Mouse (Mus musculus) T-helper 2 cell (primary cell): ENCODE data around the gene Timm23.
"Not testable (repeated sequence)": the region's sequence is repeated elsewhere in the genome, so short reads cannot be mapped to it uniquely, and the experiment has no call there.

ENCODE experiments used
- in situ Hi-C: fragments of 300-600 bp; cut with MboI, MseI; formaldehyde crosslinking; loops from one replicate; pipeline ENCODE4 v1.15.1; 2025; ENCODE audit warnings: high pct_unique_total_duplicates

Gene Timm23

DNA sequence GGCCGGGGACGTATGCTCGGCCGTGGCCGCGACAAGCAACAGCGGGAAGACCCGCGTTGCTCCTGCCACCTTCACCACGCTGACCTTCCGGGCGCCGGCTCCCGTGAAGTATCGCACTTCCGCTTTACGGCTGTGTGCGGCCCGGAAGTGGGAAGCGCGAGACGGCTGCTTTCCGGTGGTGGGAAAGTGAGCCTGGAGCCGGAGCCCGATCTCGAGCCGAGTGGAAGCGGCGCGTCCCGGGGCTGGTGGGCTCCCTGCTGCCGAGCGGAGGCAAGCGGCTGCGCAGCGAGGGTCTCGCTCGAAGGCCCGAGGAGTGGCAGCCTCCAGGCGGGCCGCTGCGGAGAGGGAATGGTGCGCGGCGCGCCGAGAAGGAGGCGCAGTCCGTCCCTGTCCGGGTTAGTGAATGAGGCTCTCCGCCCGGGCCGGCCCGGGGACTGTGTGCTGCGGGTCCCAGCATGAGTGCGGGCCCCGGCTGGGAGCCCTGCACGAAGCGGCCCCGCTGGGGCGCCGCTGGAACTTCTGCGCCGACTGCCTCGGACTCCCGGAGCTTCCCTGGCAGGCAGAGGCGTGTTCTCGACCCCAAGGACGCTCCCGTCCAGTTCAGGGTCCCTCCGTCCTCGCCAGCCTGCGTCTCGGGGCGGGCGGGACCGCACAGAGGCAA, at the start of gene Timm23, which contains the start of gene Parg:
Gene Timm23 (minus strand): TSS at position 108 of the 661 bp plus-strand sequence.
Gene Parg (plus strand): TSS at position 159 of the 661 bp plus-strand sequence.
- in situ Hi-C loops = no loop called here

DNA sequence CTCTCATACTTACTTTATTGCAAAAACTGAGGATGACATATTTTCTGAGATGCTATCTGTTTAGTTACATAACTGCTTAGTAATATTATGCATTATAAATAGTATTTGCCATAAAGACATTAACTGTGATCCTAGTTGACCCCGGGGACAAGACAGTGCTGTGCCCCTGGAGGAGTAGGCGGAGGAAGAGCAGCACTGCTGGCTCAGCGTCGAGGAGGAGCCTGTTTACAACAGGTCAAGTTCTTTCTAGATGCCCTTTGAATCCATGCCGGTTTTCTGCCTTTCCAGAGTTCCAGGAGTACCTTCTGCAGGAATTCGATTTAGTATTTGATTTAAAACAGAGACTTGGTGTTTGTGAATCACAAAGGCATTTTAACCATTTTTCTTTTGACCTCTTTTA, 47.9 kb upstream of the Timm23 start:
- in situ Hi-C loops = loop anchor here (25.0 kb wide), 1 partner anchor 238 kb away; no protein-coding TSS in a partner anchor

DNA sequence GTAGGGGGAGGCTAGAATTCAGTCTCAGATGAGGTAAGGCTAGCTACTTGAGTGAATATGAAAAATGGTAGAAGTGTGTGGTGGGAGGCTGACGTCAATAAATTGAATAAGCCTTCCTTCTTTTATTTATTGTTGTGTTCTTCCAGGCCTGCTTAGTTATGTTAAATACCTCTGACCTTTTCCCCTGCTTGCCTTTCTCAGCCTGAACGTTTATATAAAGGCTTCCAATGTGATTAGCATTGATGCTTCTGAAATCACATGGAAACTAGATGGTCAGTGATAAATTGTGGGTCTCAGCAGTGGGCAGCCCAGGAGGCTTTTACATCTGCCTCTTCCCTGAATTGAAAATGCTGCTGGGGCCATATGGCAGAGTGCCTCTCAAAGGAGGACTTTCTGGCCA, 44.3 kb upstream of the Timm23 start:
- in situ Hi-C loops = loop anchor here (25.0 kb wide), 1 partner anchor 241 kb away; no protein-coding TSS in a partner anchor

DNA sequence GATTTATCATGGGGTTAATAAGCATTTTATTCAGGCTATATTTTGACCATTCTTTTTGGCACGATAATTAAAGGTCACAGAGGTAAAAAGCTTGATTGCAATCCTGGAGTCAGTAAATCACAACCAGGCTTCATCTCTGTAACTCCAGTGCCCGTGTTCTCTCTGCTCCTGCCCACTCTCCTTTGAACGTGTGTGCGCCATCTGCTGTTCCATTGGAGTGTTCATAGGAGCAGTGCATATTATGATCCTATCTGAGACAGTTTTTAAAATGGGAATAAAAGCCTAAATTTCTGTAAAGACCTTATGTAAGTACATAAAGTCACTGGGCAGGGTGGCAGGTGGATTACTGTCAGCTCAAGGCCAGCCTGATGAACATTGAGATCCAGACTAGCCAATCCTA, 40.7 kb upstream of the Timm23 start:
- in situ Hi-C loops = loop anchor here (25.0 kb wide), 1 partner anchor 245 kb away; no protein-coding TSS in a partner anchor

DNA sequence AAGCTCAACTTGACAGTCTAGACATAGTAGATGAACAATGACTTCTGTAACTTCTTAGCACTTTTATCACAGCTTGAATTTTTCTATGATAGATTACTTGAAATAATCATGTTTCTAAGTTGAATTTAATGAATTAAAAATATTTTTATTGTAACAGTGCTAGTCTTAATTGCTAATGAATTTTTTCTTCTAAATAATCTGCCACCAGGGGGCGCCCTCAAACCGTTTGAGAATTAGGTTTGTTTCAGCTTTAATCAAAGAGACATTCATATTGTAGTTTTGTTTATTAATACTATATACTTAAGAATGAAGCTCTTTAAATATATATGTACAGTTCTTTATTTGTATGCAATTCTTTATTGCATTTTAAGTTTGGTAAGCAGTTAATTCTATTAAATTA, 27.3 kb upstream of the Timm23 start:
- in situ Hi-C loops = loop anchor here (25.0 kb wide), 1 partner anchor 258 kb away; no protein-coding TSS in a partner anchor

DNA sequence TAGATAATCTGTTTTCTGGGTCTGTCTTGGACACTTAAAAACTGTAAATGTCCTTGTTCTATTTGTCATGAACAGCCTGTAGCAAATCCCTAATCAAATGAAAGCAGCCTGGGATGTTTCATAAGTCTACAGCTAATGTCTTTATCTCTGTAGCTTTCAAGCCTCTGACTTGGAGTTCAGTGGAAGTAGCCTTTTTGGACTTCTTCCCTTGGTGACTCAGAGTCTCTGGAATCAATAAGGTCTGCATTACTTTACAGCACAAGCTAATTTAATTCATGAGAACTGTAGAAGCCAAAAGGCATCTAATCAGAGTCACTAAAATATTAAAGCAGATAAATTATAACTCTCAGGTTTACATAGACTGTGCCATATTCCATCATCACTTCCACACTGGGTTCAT, 24.9 kb upstream of the Timm23 start:
- in situ Hi-C loops = loop anchor here (25.0 kb wide), 1 partner anchor 261 kb away; no protein-coding TSS in a partner anchor

DNA sequence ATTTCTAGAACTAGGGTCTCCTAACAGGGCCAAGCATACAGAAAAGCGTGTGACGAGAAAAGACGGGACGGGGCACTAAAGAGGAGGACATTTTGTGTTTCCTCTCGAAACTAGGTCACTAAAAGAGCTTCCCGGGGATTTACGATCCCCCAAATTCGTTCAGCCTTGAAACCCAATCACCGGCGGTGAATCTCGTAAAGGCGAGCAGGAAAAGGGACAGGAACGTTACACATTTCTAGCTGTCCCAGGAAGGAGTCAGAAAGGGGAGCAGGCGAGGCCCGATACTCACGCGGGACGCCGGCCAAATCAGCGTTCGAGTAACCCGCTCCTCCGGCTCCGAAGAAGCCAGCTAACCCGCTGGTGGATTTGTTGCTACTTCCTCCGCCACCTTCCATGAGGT, 344 bp downstream of the Timm23 start:
- in situ Hi-C loops = no loop called here

DNA sequence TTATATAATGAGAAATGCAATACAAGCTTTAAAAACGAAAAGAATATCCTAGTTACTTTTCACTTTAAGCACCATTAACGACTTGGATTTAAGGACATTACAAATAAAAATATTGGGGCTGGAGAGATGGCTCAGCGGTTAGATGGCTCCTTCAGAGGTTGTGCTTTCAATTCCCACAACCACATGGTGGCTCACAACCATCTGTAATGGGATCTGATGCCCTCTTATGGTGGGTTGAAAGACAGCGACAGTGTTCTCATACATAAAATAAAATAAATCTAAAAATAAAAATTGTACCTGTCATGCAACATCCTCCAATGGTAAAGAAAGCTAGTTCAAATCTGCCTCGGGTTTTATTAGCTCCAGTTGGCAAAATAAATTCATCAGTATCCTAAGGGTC, 8.1 kb downstream of the Timm23 start:
- in situ Hi-C loops = not testable (repeated sequence)

DNA sequence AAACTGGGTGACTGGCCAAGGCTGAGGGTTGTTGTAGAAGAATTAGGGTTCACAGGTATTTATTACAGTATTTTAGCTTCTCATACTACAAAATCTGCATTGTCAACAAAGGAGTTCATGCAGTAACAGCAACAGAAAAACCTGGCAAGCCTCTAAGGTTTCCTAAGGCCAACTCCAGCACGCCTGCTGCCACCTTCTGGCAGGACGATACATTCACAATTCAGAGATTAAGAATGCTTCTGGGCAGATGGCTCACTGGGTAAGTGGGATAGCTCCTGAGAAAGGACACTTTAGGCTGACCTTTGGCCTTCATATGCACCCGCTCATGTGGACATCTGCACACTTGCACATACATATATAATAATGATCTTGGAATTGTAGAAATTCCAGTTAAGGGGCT, 9.3 kb downstream of the Timm23 start:
- in situ Hi-C loops = no loop called here

DNA sequence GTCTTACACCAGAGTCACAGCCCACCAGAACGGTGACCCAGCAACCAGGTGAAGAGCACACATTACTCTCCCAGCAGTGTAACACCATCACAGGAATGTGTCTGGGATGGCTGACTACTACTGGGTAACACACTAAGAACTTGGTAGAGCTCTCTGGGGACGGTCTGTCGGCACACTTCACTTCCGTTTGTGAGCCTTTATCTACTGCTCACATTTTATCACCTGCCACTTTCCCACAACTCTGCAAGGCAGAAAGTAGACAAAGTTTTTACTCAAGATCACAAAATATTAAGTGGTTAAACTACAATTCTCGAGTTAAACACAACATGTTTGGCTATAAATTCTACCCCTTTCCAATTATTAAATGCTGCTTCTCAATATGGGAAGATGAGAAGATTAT, 9.8 kb downstream of the Timm23 start:
- in situ Hi-C loops = no loop called here

DNA sequence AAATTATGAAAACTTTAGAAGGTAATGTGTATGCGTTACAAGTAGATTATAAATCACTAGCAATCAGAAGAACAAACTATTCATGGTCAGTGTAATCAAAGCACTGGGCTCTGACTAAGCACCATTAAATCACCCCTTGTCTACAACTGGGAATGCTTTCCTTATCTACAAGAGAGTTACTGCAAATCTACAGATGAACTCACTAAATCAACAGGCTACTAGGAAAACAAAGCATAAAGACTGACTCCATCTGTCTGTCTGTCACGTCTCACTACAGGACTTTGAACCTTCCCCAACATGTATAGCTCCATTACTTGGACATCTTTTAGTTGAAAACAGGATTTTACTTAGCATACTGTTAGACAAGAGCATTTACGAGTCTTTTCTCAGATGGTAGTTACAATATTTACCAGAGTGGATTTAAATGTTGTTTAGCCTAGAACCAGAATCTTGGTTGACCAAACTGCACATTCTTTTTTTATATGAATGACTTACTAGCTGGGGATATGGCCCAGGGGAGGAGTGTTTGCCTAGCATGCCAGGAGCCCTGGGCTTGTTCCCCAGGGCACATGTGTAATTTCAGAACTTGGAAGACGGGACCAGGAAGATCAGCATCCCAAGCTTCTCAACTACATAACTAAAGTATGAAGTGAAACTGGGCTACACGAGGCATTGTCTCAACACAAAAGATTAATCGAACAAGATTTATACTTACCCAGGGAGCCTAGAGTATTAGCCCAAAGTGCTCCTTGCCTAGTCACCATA, 10.9 kb downstream of the Timm23 start:
- in situ Hi-C loops = no loop called here

DNA sequence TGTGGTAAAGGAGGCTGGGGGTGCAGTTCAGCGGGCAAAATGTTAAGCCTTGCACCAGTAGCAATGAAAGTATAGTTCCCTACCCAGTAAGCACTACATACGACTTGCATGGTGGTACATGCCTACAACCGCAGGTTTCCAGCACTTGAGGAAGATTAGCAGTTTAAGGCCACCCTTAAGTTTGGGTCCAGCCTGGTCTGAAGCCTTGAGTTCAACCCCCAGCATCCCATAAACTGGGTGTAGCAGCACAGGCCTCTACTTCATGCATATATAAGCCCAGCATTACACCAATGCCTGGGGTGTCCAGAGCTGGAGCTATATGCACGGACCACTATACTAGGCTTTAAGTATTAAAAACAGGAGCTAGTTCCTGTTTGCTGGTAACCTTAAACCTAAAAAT, 17.9 kb downstream of the Timm23 start:
- in situ Hi-C loops = no loop called here

DNA sequence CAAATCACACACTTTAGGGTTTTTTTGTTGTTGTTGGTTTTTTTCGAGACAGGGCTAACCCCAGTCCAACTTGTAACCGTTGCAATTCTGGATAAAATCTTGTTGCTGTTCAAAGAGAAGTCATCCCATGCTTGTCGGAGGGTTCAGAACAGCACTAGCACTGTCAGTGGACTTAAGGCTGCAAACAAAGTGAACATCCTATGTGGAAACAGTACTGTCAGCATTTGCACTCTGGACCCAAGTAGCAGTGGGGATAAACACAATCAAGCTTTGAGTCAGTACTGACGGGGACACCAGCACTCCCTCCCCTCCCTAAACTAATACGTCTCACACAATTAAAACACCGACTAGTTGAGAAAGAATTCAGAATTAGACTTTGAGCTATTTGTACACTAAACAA, 20.8 kb downstream of the Timm23 start:
- in situ Hi-C loops = no loop called here

DNA sequence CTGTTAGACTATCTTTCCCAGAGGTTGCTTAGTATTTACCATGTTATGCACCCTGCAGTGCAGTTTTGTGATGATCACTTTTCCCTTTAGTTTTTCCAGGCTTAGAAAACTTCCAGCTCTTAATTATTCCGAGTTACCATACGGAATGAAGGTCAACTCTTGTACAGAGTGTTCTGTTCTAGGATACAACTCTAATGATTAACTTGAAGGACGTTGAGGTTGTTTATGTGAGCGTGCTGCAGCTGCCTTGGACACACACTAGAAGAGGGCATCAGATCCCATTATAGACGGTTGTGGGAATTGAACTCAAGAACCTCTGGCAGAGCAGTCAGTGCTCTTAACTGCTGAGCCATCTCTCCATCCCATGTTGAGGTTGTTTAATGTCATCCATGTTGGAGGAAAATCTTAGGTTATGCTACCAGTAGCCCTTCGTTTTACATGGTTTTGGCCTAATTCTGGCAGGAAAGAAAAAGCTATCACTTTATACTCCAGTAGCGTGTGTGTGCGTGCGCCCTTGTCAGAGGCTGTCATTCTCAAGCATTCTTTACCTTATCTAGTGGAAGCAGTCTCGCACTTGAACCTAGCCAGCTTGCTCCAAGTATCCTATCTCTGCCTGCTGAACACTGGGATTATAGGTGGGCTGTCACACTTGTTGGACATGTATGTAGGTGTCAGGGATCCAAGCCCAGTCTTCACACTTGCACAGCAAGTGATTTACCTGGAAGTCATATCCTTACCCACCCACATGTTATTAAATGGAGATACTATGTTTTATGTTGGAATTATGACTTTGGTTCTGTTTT, 22.1 kb downstream of the Timm23 start:
- in situ Hi-C loops = no loop called here

DNA sequence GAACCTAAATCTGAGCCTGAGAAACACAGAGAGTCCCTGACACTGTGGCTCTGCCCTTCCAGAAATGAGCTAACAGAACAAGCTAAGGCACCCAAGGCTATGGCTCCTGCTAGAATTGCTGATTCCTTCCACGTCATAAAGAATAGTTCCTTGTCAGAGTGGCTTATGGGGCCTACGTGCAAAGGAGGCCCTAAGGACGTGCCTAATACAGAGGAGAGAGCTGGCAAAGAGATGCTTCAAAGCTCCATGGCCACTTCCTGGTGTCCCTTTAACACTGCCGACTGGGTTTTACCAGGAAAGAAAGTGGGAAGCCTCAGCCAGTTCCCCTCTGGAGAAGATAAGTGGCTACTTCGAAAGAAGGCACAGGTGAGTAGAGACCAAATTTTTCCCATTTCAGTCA, 25.1 kb downstream of the Timm23 start:
- in situ Hi-C loops = not testable (repeated sequence)

DNA sequence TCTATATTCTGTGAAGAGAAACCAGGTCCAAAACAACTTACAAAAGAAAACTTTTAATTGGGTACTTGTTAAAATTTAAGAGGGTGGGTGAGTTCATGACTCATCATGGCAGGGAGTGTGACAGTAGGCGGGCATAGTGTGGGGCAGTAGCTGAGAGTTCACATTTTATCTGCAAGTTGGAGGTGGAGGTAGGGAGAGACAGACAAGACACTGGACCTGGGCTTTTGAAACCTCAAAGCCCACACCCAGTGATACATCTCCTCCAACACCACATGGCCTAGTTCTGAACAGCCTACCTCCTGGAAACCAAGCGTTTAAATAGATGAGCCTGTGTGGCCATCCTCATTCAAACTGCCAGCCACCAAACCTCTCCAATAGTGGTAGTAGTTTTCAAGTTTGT, 26.4 kb downstream of the Timm23 start:
- in situ Hi-C loops = no loop called here

DNA sequence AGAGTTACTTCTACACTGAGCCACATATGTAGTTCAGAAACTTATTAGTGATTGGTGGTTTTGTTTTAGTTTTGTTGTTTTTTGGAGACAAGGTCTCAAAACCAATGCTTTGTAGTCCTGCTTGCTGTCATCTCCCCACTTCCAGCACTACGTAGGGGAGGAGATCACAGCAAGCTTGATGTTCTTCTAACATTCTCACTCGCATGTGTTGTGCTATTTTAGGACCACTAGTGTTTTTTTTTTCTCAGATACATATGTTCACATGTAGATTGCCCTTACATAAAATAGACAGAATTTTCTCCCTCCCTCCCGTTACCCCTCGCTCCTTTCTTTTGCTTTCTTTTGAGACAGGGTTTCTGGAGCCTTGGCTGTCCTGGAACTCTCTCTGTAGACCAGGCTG, 31.6 kb downstream of the Timm23 start:
- in situ Hi-C loops = loop anchor here (25.0 kb wide), 1 partner anchor 1158 kb away; the partner anchor contains the start of genes Glt8d1, Gnl3, Pbrm1 and Spcs1

DNA sequence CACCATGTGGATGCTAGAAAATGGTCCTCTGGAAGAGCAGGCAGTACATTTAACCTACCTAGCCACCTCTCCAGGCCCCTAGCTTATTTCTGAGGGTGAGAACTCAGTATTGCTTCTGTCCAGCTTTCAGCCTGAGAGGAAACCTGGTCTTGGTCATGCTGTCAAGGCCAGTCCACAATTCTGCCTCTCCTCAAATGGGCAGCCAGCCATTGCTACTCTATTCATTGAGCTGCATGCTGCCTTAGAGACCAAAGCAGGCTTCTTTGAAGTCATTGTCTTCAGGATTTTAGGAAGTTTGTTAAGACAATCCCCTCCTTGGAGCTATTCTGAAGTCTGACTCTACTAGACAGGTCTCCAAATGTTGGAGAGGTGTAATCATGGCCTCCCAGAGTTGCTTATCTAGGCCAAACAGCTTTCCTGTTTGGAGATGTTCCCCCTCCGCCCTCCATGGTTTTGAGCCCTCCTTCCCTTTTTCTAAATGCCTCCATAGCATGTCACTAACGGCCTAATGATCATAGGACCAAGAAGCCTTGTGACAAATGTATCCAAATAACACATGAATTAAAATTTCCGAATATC, 33.0 kb downstream of the Timm23 start:
- in situ Hi-C loops = loop anchor here (25.0 kb wide), 1 partner anchor 1156 kb away; the partner anchor contains the start of genes Glt8d1, Gnl3, Pbrm1 and Spcs1

DNA sequence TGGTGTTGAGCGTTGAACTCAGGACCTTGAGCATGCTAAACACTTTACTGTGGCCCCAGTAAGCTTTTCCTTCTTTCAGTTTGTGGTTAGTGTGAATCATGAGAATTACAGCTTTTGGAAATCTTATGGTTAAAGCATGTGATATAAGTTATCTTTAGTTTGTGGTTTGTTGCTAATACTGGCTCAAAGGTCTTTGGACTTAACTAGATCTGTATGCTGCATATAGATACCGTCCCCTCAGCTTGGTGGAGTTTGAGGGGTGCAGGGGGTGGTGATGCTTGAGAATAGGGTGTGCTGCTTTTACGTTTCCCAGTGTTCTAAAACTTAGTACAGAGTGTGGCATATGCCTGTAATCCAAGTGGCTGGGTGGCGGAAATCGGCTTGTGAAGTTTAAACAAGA, 34.4 kb downstream of the Timm23 start:
- in situ Hi-C loops = loop anchor here (25.0 kb wide), 1 partner anchor 1155 kb away; the partner anchor contains the start of genes Glt8d1, Gnl3, Pbrm1 and Spcs1

DNA sequence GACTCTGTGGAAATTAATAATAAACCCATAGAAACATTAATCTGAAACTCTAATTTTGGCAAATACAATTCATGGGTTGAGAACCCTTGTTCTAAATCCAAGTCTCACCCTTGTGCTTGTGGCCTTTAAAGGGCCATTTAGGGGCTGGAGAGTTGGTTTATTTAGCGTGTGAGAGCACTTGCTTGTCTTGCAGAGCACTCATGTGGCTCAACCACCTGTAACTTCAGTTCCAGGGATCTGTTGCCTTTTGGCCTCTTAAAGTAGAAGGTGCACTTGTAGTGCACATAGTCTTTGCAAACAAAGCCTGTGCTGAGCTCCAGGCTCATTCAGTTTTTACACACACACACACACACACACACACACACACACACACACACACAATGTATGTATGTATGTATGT, 34.9 kb downstream of the Timm23 start:
- in situ Hi-C loops = loop anchor here (25.0 kb wide), 1 partner anchor 1155 kb away; the partner anchor contains the start of genes Glt8d1, Gnl3, Pbrm1 and Spcs1

DNA sequence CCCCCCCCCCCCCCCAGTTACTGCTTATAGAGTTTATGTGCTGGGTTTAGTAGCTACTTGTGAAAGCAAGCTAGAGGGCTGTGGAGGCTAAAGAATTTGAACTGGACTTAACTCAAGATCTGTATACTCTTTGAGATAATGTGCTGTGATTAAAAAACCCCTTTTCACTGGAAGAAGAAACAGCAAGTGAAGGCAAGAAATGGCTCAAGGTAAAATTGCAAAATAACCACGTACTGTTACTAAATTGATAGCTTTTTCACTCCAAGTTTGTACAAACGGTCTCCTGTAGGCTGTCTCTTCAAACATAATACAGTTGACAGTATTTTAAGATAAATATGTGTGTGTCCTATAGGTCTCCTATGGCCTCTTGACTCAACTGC, 35.6 kb downstream of the Timm23 start:
- in situ Hi-C loops = loop anchor here (25.0 kb wide), 1 partner anchor 1154 kb away; the partner anchor contains the start of genes Glt8d1, Gnl3, Pbrm1 and Spcs1
